Mouse (Mus musculus) 416B (cell line): ENCODE measurements around the gene Arf6.
A peak's percentile ranks its signal among the peaks of the same experiment; 100 is the strongest.
"Not testable (repeated sequence)": the region's sequence is repeated elsewhere in the genome, so short reads cannot be mapped to it uniquely, and the experiment has no call there.

ENCODE experiments used
- DNase-seq: peaks from one replicate; pipeline ENCODE4 v3.0.0; 2011; ENCODE audit warnings: low read depth

Gene Arf6

GRCm38 (mm10) chr12:69373850-69374766 is 2.2 kb downstream of the Arf6 start:
- peak; percentile 62 for DNase-seq

GRCm38 (mm10) chr12:69376132-69376531 is 4.2 kb downstream of the Arf6 start:
- no peak for DNase-seq

GRCm38 (mm10) chr12:69377188-69377587 is 5.2 kb downstream of the Arf6 start:
- DNase-seq: no peak

- not testable (repeated sequence) for DNase-seq
Observed at GRCm38 (mm10) chr12:69377636-69378035, 5.7 kb downstream of the Arf6 start.

GRCm38 (mm10) chr12:69378558-69379454 is 6.9 kb downstream of the Arf6 start:
- no peak for DNase-seq

GRCm38 (mm10) chr12:69382880-69383279 is 10.9 kb downstream of the Arf6 start:
- no peak for DNase-seq

- no peak for DNase-seq
Observed at GRCm38 (mm10) chr12:69384606-69385005, 12.7 kb downstream of the Arf6 start.

GRCm38 (mm10) chr12:69385542-69386280 is 13.8 kb downstream of the Arf6 start:
- DNase-seq: peak; percentile 87

GRCm38 (mm10) chr12:69386281-69386732 is 14.4 kb downstream of the Arf6 start:
- peak; percentile 38 for DNase-seq

- no peak for DNase-seq
Observed at GRCm38 (mm10) chr12:69388321-69388869, 16.4 kb downstream of the Arf6 start.

- no peak for DNase-seq
Observed at GRCm38 (mm10) chr12:69389273-69389938, 17.5 kb downstream of the Arf6 start.

- no peak for DNase-seq
Observed at GRCm38 (mm10) chr12:69390000-69390698, 18.2 kb downstream of the Arf6 start.

GRCm38 (mm10) chr12:69393076-69393475 is 21.1 kb downstream of the Arf6 start:
- no peak for DNase-seq

GRCm38 (mm10) chr12:69394456-69394855 is 22.5 kb downstream of the Arf6 start:
- no peak for DNase-seq

- DNase-seq: no peak
Observed at GRCm38 (mm10) chr12:69400367-69400766, 28.4 kb downstream of the Arf6 start.

GRCm38 (mm10) chr12:69400871-69401286 is 28.9 kb downstream of the Arf6 start:
- peak; percentile 51 for DNase-seq

GRCm38 (mm10) chr12:69402100-69402499 is 30.1 kb downstream of the Arf6 start:
- no peak for DNase-seq

- no peak for DNase-seq
Observed at GRCm38 (mm10) chr12:69402594-69403167, 30.7 kb downstream of the Arf6 start.

GRCm38 (mm10) chr12:69410767-69411166 is 38.8 kb downstream of the Arf6 start:
- DNase-seq: no peak

- peak; percentile 84 for DNase-seq
Observed at GRCm38 (mm10) chr12:69411936-69412335, 40.0 kb downstream of the Arf6 start.
